Mouse (Mus musculus): Measurements from ENCODE around the gene Sh2d4b. TPM values are rescaled to one million over a fixed set of nuclear protein-coding genes. Genes with fewer than 3 reads are reported as not detected.

The Sh2d4b gene
- polyA plus RNA-seq, 1 experiment from 2014 or later = 1.7 TPM

DNA sequence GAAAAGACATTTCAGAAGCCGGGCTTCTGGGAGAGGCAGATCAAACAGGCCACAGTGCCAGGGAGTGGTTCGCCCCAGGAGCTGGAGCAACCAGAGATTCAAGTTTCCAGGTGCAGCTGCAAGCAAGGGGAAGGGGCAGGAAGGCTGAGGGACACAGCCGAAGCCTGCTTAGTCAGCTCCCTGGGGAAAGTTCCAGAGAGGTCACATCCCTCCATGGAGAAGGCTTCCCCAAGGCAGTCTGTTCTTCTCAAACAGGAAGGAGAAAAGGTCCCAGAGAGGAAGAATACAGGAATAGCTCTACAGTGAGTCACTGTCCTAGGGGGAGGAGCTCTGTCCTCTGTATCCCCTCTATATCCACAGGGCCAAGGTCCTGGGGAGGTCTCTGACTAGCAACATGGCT lies 21.6 kb upstream of the Sh2d4b start:
- no peaks in the 10 kb centered on the region for H3K4me1 ChIP-seq (replicated peaks; ENCODE audit: control insufficient read depth, insufficient read depth, low read length)
- H3K27ac ChIP-seq (ENCODE audit: low read length) = no peak overlapping the region
- WGBS = 82% methylated on average over 3 of the region's 3 CpGs
- no peak overlapping the region for H3K4me2 ChIP-seq (ENCODE audit: low read length)
- H3K27me3 ChIP-seq (replicated peaks; ENCODE audit: control insufficient read depth, insufficient read depth, low read length) = no peaks in the 10 kb centered on the region
- no peak overlapping the region for H3K9ac ChIP-seq (replicated peaks; ENCODE audit: low read depth, low read length)
- H3K4me3 ChIP-seq (replicated peaks; ENCODE audit: low read length) = no peak overlapping the region
- no peaks in the 10 kb centered on the region for H3K9me3 ChIP-seq (ENCODE audit: control insufficient read depth, low read length)
- no peak for ATAC-seq
- peaks cover 23% of the 10 kb centered on the region for H3K36me3 ChIP-seq (ENCODE audit: control insufficient read depth, insufficient read depth)

DNA sequence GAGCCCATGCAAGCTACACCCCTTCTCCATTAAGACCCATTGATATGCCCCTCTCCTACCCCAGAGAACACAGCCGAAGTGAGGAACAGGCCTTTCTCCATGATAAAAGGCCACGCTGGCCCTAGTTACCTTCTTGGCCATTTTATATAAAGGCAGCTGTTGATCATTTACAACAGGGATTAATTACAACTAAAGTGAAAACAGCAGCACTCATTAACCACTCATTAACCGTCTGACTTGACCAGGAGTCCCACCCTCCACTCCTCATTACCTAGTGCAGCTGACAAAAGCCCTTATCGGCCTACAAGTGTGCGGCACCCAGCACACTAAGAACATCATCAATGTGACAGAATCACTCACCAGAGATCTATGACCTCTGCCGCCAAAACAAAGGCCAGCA lies 20.6 kb upstream of the Sh2d4b start:
- no peak for ATAC-seq
- H3K36me3 ChIP-seq (ENCODE audit: control insufficient read depth, insufficient read depth) = peaks cover 27% of the 10 kb centered on the region
- H3K4me3 ChIP-seq (replicated peaks; ENCODE audit: low read length) = no peak overlapping the region
- no peaks in the 10 kb centered on the region for H3K9me3 ChIP-seq (ENCODE audit: control insufficient read depth, low read length)
- H3K4me2 ChIP-seq (ENCODE audit: low read length) = no peak overlapping the region
- no peak overlapping the region for H3K9ac ChIP-seq (replicated peaks; ENCODE audit: low read depth, low read length)
- no peaks in the 10 kb centered on the region for H3K4me1 ChIP-seq (replicated peaks; ENCODE audit: control insufficient read depth, insufficient read depth, low read length)
- WGBS = 29% methylated on average over 6 of the region's 6 CpGs
- no peaks in the 10 kb centered on the region for H3K27me3 ChIP-seq (replicated peaks; ENCODE audit: control insufficient read depth, insufficient read depth, low read length)
- no peak overlapping the region for H3K27ac ChIP-seq (ENCODE audit: low read length)

DNA sequence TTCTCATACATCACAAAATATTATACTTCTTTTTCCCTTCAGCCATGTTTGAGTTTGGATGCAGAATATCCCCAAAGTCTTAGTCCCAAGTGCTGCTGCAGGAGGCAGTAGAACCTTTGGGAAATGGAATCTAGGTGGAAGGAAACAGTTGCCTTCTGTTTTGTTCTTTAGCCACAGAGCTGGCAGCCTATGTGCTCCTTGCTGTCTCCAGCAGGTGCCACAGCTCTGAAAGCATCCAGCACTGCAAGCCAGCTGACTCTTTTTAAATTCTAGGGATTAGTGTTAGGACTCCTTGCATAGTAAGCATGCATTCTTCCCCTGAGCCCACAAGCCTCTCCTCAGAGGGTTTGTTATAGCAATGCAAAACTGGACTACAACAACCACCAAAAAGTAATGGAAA lies 18.5 kb upstream of the Sh2d4b start:
- Histone ChIP-seq H3K4me3 (replicated peaks; ENCODE audit: low read length) (no peak overlapping the region), H3K9ac (replicated peaks; ENCODE audit: low read depth, low read length) (no peak overlapping the region), H3K4me2 (ENCODE audit: low read length) (no peak overlapping the region), H3K4me1 (replicated peaks; ENCODE audit: control insufficient read depth, insufficient read depth, low read length) (no peaks in the 10 kb centered on the region), H3K36me3 (ENCODE audit: control insufficient read depth, insufficient read depth) (peaks cover 42% of the 10 kb centered on the region), H3K27ac (ENCODE audit: low read length) (no peak overlapping the region), H3K9me3 (ENCODE audit: control insufficient read depth, low read length) (no peaks in the 10 kb centered on the region), H3K27me3 (replicated peaks; ENCODE audit: control insufficient read depth, insufficient read depth, low read length) (no peaks in the 10 kb centered on the region)
- no peak for ATAC-seq

DNA sequence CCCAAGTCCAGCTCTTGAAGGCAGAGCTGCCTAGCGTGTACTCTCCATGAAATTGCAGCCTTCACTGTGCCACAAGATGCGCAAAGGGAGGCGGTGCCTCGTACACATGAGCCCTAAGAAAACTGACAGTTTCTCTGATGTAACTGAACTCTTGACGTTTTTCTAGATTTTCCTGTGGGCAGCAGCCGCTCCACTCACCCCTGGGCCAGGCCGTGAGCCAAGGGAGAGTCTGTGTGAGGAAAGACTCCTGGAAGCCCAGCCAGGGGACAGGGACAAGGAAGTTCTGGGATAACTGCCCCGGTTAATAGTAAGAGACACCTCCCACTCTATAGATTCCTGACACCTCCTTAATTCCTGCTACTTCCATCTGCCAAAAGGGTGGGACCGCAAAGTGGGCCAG lies 15.7 kb upstream of the Sh2d4b start:
- peaks cover 37% of the 10 kb centered on the region for H3K36me3 ChIP-seq (ENCODE audit: control insufficient read depth, insufficient read depth)
- 91% methylated on average over 9 of the region's 9 CpGs for WGBS

DNA sequence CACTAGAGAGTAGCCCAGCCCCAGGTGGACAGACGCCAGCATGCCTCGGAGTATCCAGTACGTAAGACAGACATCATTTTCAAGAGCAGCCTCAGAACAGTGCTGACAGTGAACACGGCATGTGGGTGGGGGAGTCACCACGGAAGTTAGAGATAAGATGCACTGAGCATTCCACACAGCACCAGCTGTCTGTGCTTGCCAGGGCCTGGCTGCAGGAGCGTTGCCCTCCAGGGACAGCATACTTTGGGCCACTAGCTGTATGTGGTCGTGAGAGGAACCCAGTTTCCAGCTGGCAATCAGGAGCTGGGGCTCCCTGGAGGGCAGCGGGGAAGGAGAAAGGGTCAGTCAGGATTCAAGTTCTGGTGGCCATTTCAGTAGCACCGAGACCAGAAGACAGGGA lies 13.7 kb upstream of the Sh2d4b start:
- no peaks in the 10 kb centered on the region for H3K4me1 ChIP-seq (replicated peaks; ENCODE audit: control insufficient read depth, insufficient read depth, low read length)
- no peak overlapping the region for H3K4me2 ChIP-seq (ENCODE audit: low read length)
- ATAC-seq = no peak
- peaks cover 29% of the 10 kb centered on the region for H3K36me3 ChIP-seq (ENCODE audit: control insufficient read depth, insufficient read depth)
- H3K27me3 ChIP-seq (replicated peaks; ENCODE audit: control insufficient read depth, insufficient read depth, low read length) = no peaks in the 10 kb centered on the region
- H3K4me3 ChIP-seq (replicated peaks; ENCODE audit: low read length) = no peak overlapping the region
- no peak overlapping the region for H3K9ac ChIP-seq (replicated peaks; ENCODE audit: low read depth, low read length)
- H3K9me3 ChIP-seq (ENCODE audit: control insufficient read depth, low read length) = no peaks in the 10 kb centered on the region
- no peak overlapping the region for H3K27ac ChIP-seq (ENCODE audit: low read length)
- 93% methylated on average over 9 of the region's 9 CpGs for WGBS

More for the DNA sequence above, 15.7 kb upstream of the Sh2d4b start:
- no peak overlapping the region for H3K4me3 ChIP-seq (replicated peaks; ENCODE audit: low read length)
- H3K9me3 ChIP-seq (ENCODE audit: control insufficient read depth, low read length) = no peaks in the 10 kb centered on the region
- H3K4me1 ChIP-seq (replicated peaks; ENCODE audit: control insufficient read depth, insufficient read depth, low read length) = no peaks in the 10 kb centered on the region
- H3K4me2 ChIP-seq (ENCODE audit: low read length) = no peak overlapping the region
- ATAC-seq = no peak
- H3K27me3 ChIP-seq (replicated peaks; ENCODE audit: control insufficient read depth, insufficient read depth, low read length) = no peaks in the 10 kb centered on the region
- H3K9ac ChIP-seq (replicated peaks; ENCODE audit: low read depth, low read length) = no peak overlapping the region
- H3K27ac ChIP-seq (ENCODE audit: low read length) = no peak overlapping the region

DNA sequence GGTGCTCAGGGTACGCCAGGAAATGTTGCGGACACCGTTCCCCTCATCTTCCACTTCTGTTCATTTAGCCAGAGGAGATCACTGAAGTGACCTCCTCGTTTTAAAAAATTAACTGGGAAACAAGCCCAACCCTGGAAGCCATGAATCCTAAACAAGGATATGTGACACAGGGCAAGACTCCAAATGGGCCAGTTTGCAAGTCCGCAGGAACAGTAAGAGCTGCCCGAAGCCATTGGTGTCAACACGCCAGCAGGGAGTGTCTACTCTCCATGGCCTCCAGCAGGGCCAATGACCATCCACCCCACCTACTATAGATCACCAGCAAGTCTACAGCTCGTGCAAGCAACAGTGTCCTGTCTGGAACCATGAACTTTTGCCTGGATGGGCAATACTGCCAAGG lies 12.7 kb upstream of the Sh2d4b start:
- Histone ChIP-seq H3K27ac (ENCODE audit: low read length) (no peak overlapping the region), H3K9ac (replicated peaks; ENCODE audit: low read depth, low read length) (no peak overlapping the region), H3K4me3 (replicated peaks; ENCODE audit: low read length) (no peak overlapping the region), H3K9me3 (ENCODE audit: control insufficient read depth, low read length) (no peaks in the 10 kb centered on the region), H3K27me3 (replicated peaks; ENCODE audit: control insufficient read depth, insufficient read depth, low read length) (no peaks in the 10 kb centered on the region), H3K4me1 (replicated peaks; ENCODE audit: control insufficient read depth, insufficient read depth, low read length) (no peaks in the 10 kb centered on the region), H3K36me3 (ENCODE audit: control insufficient read depth, insufficient read depth) (peaks cover 22% of the 10 kb centered on the region), H3K4me2 (ENCODE audit: low read length) (no peak overlapping the region)
- ATAC-seq = no peak
- WGBS = 93% methylated on average over 8 of the region's 8 CpGs

DNA sequence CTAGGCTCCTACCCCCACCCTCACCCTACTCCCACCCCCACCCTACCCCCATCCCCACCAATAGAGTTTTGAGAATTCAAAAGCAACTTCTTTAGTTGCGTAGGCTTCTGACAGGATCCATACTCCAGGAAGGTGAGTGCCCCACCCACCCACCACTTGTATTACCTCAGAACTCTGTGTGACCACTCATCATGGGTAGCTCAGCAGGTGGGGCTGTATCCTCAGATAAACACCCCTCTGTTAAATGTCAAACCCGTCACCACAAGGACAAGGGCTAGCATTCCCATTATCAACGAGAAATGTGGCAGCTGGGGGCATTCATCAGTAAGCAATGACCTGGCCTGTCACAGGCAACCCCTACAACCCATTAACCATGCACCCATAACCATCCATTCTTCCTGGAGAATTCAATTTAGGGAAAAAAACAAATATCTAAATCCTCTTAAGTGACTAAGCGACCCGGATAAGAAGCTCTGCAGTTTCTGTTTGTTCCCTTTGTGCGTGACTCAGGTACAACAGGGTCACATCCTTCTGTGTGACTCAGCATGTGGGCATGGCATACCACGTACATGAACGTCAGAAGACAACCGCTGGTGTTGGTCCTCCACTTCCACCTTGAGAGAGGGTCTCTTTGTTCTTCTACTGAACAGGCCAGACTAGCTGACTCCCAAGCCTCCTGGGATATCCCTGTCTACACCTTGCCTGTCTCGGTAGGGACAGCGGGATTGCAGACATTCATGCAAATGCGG lies 9.4 kb upstream of the Sh2d4b start:
- no peak overlapping the region for H3K4me3 ChIP-seq (replicated peaks; ENCODE audit: low read length)
- peaks cover 5% of the 10 kb centered on the region for H3K36me3 ChIP-seq (ENCODE audit: control insufficient read depth, insufficient read depth)
- H3K9ac ChIP-seq (replicated peaks; ENCODE audit: low read depth, low read length) = no peak overlapping the region
- no peak overlapping the region for H3K4me2 ChIP-seq (ENCODE audit: low read length)
- WGBS = 74% methylated on average over 12 of the region's 12 CpGs
- H3K4me1 ChIP-seq (replicated peaks; ENCODE audit: control insufficient read depth, insufficient read depth, low read length) = no peaks in the 10 kb centered on the region
- no peaks in the 10 kb centered on the region for H3K9me3 ChIP-seq (ENCODE audit: control insufficient read depth, low read length)
- ATAC-seq = no peak
- H3K27ac ChIP-seq (ENCODE audit: low read length) = no peak overlapping the region
- H3K27me3 ChIP-seq (replicated peaks; ENCODE audit: control insufficient read depth, insufficient read depth, low read length) = no peaks in the 10 kb centered on the region

DNA sequence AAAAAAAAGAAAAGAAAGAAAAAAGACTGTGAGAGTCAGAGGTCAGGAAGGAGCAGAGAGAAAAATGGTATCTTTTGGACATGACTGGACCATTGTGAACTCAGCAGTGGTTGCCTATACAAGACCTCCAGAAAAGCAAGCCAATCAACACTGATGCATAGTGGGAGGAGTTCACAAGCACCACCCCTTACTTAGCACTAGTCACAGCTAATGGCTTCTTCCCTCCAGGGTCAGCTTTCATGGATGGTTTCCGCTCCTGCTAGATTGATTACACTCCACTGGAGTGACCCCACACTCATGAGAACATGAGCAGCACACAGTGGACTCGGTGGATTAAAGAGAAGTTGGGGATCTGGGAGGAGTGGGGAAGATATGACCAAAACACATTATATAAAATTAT lies 7.2 kb upstream of the Sh2d4b start:
- ATAC-seq = no peak
- H3K9me3 ChIP-seq (ENCODE audit: control insufficient read depth, low read length) = no peaks in the 10 kb centered on the region

DNA sequence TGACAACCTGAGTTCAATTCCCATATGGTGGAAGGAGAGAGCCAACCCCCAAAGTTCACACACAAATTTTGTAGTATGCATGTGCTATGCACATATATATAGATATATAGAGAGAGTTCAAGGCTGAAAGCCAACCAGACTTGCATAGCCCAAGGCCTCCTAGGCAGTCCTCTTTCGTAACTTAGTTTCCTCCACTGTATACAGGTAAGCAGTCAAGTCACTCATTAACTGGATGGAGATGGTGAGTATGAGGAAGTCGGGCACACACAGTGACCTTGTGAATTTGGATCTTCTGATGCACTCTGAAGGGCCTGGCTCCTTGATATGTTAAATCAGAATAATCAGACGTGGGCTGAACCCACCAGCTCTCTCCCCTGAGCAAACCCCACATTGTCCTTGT lies 4.8 kb upstream of the Sh2d4b start:
- WGBS = 85% methylated on average over 3 of the region's 3 CpGs
- H3K4me3 ChIP-seq (replicated peaks; ENCODE audit: low read length) = no peak overlapping the region
- ATAC-seq = no peak

More for the DNA sequence above, 7.2 kb upstream of the Sh2d4b start:
- no peaks in the 10 kb centered on the region for H3K27me3 ChIP-seq (replicated peaks; ENCODE audit: control insufficient read depth, insufficient read depth, low read length)
- no peak overlapping the region for H3K27ac ChIP-seq (ENCODE audit: low read length)
- no peaks in the 10 kb centered on the region; the same call in 1 of the 2 replicates for H3K36me3 ChIP-seq (ENCODE audit: control insufficient read depth, insufficient read depth)
- WGBS = 87% methylated on average over 2 of the region's 2 CpGs
- no peak overlapping the region for H3K9ac ChIP-seq (replicated peaks; ENCODE audit: low read depth, low read length)
- no peak overlapping the region for H3K4me2 ChIP-seq (ENCODE audit: low read length)
- no peaks in the 10 kb centered on the region for H3K4me1 ChIP-seq (replicated peaks; ENCODE audit: control insufficient read depth, insufficient read depth, low read length)
- no peak overlapping the region for H3K4me3 ChIP-seq (replicated peaks; ENCODE audit: low read length)

DNA sequence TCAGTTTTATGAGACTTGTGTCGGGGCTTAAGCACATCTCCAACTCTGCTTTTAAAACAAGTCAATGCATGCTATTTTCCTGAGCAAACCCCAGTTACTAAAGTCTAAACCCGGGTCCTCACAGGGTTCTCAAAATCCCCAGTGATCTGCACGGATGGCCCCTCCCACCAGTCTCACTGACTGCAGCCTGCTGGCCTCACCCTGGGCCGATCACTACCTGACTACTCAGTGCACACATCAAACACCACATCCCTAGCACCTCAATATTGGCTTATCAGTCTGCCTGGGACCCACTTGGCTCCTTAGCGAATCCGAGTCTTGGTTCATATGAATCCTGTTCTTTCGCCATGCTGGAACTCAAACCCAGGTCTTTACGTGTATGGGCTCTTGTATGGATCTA lies 2.6 kb upstream of the Sh2d4b start:
- H3K36me3 ChIP-seq (ENCODE audit: control insufficient read depth, insufficient read depth) = no peaks in the 10 kb centered on the region
- no peak overlapping the region for H3K27ac ChIP-seq (ENCODE audit: low read length)
- peaks cover 8% of the 10 kb centered on the region for H3K4me1 ChIP-seq (replicated peaks; ENCODE audit: control insufficient read depth, insufficient read depth, low read length)
- ATAC-seq = no peak
- H3K9ac ChIP-seq (replicated peaks; ENCODE audit: low read depth, low read length) = no peak overlapping the region
- H3K4me2 ChIP-seq (ENCODE audit: low read length) = no peak overlapping the region
- WGBS = 79% methylated on average over 8 of the region's 8 CpGs
- no peaks in the 10 kb centered on the region for H3K9me3 ChIP-seq (ENCODE audit: control insufficient read depth, low read length)
- no peak overlapping the region for H3K4me3 ChIP-seq (replicated peaks; ENCODE audit: low read length)
- H3K27me3 ChIP-seq (replicated peaks; ENCODE audit: control insufficient read depth, insufficient read depth, low read length) = no peaks in the 10 kb centered on the region

More for the DNA sequence above, 4.8 kb upstream of the Sh2d4b start:
- Histone ChIP-seq H3K9me3 (ENCODE audit: control insufficient read depth, low read length) (no peaks in the 10 kb centered on the region), H3K36me3 (ENCODE audit: control insufficient read depth, insufficient read depth) (no peaks in the 10 kb centered on the region), H3K27me3 (replicated peaks; ENCODE audit: control insufficient read depth, insufficient read depth, low read length) (no peaks in the 10 kb centered on the region), H3K27ac (ENCODE audit: low read length) (no peak overlapping the region), H3K4me1 (replicated peaks; ENCODE audit: control insufficient read depth, insufficient read depth, low read length) (peaks cover 8% of the 10 kb centered on the region), H3K4me2 (ENCODE audit: low read length) (no peak overlapping the region), H3K9ac (replicated peaks; ENCODE audit: low read depth, low read length) (no peak overlapping the region)

Measured in forebrain, embryonic 16.5 days (tissue).